Mouse (Mus musculus): ENCODE data around the gene Slc2a8.
A peak's percentile ranks its signal among the peaks of the same experiment; 100 is the strongest.

Slc2a8 gene

GRCm38 (mm10) chr2:32971235-32971634 is 10.6 kb downstream of the Slc2a8 start:
- no peak for DNase-seq (ENCODE audit: low read depth in 1 of 2, low spot score in 2 of 2)

GRCm38 (mm10) chr2:32969326-32969725 is 12.6 kb downstream of the Slc2a8 start:
- no peak for DNase-seq (ENCODE audit: low read depth in 1 of 2, low spot score in 2 of 2)

GRCm38 (mm10) chr2:32968024-32968614 is 13.8 kb downstream of the Slc2a8 start:
- no peak for DNase-seq (ENCODE audit: low read depth in 1 of 2, low spot score in 2 of 2)

DNA sequence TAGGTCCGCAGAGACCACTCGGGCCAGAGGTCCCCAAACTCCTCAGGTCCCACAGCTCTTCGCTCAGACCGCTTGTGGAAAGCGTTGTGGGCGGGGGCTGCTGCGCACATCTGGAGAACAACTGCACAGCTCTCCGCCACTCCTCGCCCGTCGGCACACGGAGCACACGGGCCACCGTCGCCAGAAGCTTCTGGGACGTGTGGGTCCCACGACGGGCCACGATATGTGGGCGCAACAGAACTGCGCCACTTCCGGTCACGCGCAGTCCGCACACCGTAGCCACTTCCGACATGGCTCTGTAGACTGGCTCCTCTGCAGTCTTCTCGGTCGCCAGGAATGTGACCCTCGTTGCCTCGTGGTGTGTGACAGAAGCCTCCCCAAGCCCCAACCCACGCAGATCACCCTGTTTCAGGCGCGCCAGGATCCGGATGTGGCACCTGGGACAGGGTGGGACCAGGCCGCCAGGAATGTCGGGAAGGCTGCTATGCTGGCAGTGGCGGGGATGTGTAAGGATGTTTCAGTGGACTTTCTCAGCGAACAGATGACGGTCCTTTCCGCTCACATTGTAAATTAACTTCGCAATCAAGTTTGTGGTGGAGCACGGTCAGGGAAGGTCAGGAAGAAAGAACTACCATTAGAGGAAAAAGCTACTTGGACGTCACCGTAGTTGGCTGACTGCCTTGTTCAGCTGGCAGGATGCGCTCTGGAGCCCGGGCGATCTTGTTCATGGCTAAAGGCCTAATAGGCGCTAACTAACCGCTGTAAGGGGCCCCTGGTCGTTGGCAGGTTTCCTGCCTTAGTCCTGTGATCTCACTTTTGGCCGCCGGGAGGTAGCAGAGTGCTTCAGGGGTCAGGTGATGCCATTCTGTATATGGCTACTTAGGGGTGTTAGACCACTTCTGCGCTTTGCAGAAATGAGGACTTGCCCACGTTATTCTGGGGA is 14.9 kb downstream of the Slc2a8 start:
- DNase-seq (ENCODE audit: low read depth in 1 of 2, low spot score in 2 of 2), result peak; percentile 67 to 80

DNA sequence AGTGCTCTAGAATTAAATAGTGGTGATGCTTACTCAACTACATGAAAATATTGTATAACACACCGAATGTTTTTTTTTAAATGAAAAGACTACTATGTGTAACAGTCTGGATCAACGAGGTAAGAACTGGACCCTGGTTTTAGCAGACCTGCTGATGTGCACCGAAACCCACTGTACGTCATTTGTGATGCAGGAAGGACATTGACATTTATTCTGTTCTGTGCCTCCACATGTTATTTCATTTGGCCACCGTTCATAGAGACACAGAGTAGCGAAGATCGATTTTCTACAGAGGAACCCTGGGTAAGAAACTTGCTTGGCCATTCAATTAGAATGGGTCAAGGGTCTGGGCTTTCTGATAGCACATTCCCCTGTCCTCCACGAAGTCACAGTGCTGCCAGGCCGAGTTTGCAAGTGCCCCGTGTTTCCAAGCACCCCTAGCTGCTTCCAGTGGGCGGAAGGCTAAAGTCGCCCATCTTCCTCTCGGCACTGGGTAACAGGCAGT is 15.6 kb downstream of the Slc2a8 start:
- DNase-seq (ENCODE audit: low read depth in 1 of 2, low spot score in 2 of 2), result no peak

- DNase-seq (ENCODE audit: low read depth in 1 of 2, low spot score in 2 of 2), result no peak
Measured at GRCm38 (mm10) chr2:32965511-32966183, 16.2 kb downstream of the Slc2a8 start.

- no peak for DNase-seq (ENCODE audit: low read depth in 1 of 2, low spot score in 2 of 2)
Measured at GRCm38 (mm10) chr2:32964659-32965457, 17.0 kb downstream of the Slc2a8 start.

- no peak for DNase-seq (ENCODE audit: low read depth in 1 of 2, low spot score in 2 of 2)
Measured at GRCm38 (mm10) chr2:32963981-32964380, 17.9 kb downstream of the Slc2a8 start.

DNA sequence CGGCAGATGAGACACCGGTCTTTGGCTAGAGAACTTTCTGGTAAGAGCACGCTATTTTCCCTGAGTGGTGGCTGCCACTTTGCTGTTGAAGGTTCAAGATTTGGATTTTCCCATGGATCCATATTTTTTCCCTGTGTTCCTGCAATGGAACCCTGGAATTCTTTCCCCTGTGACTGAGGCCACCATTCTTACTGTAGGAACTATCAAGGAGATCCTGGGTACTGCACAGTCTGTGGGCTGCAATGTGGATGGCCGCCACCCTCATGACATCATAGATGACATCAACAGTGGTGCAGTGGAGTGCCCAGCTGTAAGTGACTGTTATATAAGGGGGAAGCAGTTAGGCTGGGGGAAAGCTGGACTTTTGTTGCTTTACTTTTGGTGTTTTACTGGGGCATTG is 18.3 kb downstream of the Slc2a8 start:
- no peak for DNase-seq (ENCODE audit: low read depth in 1 of 2, low spot score in 2 of 2)

GRCm38 (mm10) chr2:32962875-32963220 is 19.0 kb downstream of the Slc2a8 start:
- no peak for DNase-seq (ENCODE audit: low read depth in 1 of 2, low spot score in 2 of 2)

- no peak for DNase-seq (ENCODE audit: low read depth in 1 of 2, low spot score in 2 of 2)
Measured at GRCm38 (mm10) chr2:32962062-32962874, 19.6 kb downstream of the Slc2a8 start.

GRCm38 (mm10) chr2:32961192-32961995 is 20.5 kb downstream of the Slc2a8 start, which contains the start of the genes Rpl12 and Lrsam1:
Gene Rpl12 (plus strand): TSS chr2:32961559.
Gene Lrsam1 (minus strand): TSS chr2:32961614.
- DNase-seq (ENCODE audit: low read depth in 1 of 2, low spot score in 2 of 2), result peak; percentile 74 to 92

DNA sequence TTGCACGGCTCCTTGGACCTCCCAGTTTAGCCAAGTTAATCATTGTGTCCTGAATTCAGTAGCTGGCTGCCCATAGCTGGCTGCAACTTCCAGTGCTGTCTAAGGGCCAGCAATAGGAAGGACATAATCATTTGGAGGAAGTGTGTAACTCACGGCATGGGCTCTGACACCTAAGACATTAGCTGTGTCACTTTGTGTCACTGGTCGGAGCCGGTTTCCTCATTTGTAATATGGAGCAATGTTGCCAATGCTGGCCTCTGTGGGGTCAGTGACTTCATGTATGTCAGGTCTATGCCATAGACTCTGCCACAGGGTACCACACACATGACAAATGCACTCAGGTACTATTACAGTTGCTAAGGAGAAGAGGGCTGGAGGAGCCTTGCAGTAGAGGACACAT is 21.6 kb downstream of the Slc2a8 start:
- DNase-seq (ENCODE audit: low read depth in 1 of 2, low spot score in 2 of 2), result no peak

- no peak for DNase-seq (ENCODE audit: low read depth in 1 of 2, low spot score in 2 of 2)
Measured at GRCm38 (mm10) chr2:32957344-32957743, 24.5 kb downstream of the Slc2a8 start.

- DNase-seq (ENCODE audit: low read depth in 1 of 2, low spot score in 2 of 2), result no peak
Measured at GRCm38 (mm10) chr2:32954581-32954980, 27.3 kb downstream of the Slc2a8 start.

DNA sequence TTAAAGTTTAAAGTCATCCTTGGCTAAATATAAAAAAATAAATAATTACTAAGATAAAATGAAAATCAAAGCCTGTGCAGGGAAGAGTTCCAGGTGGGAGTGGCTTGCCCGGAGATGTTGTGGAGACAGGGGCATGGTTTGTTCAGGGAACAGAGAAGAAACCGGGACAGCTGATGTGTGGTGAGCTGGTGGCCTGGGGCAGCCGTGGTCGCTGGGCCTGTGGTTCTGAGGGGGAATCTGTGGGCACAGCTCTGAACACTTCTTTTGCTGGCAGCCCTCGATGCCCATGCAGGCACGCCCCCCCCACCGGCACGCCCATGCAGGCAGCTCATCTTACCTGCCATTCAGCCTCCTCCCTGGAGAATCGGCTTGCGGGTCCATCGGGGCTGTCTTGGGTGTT is 34.4 kb downstream of the Slc2a8 start:
- no peak for DNase-seq (ENCODE audit: low read depth in 1 of 2, low spot score in 2 of 2)

GRCm38 (mm10) chr2:32940483-32940882 is 41.4 kb downstream of the Slc2a8 start:
- DNase-seq (ENCODE audit: low read depth in 1 of 2, low spot score in 2 of 2), result no peak

- DNase-seq (ENCODE audit: low read depth in 1 of 2, low spot score in 2 of 2), result peak in 1 of 2 experiments; percentile 37
Measured at GRCm38 (mm10) chr2:32939418-32939817, 42.5 kb downstream of the Slc2a8 start.

GRCm38 (mm10) chr2:32938741-32939140 is 43.1 kb downstream of the Slc2a8 start:
- no peak for DNase-seq (ENCODE audit: low read depth in 1 of 2, low spot score in 2 of 2)
